Mouse (Mus musculus) embryonic facial prominence, embryonic 10.5 days (tissue): Measurements from ENCODE around the gene Paxx. TPM values are rescaled to one million over a fixed set of nuclear protein-coding genes. Genes with fewer than 3 reads are reported as not detected.
"Not testable (repeated sequence)": the region's sequence is repeated elsewhere in the genome, so short reads cannot be mapped to it uniquely, and the experiment has no call there.

Source experiments
- DNase-seq: peaks from one replicate; pipeline ENCODE4 v3.0.0-alpha.2; 2017; ENCODE audit warnings: low spot score
- H3K27ac ChIP-seq: fragments of 300-500 bp; sonication (generic); replicated peaks from 2 replicates; pipeline ENCODE4 v1.5.1; 2016; ENCODE audit warnings: mild to moderate bottlenecking
- H3K27me3 ChIP-seq: fragments of 300-500 bp; sonication (generic); replicated peaks from 2 replicates; pipeline ENCODE4 v1.6.1; 2016; ENCODE audit warnings: low read depth, mild to moderate bottlenecking; ENCODE audit not compliant: poor library complexity, severe bottlenecking
- H3K36me3 ChIP-seq: fragments of 300-500 bp; sonication (generic); replicated peaks from 2 replicates; pipeline ENCODE4 v1.6.1; 2016; ENCODE audit warnings: mild to moderate bottlenecking, moderate library complexity
- H3K4me1 ChIP-seq: fragments of 300-500 bp; sonication (generic); 2 replicates; pipeline ENCODE4 v1.6.1; 2016
- H3K4me3 ChIP-seq: fragments of 300-500 bp; sonication (generic); 2 replicates; pipeline ENCODE4 v1.5.1; 2016; ENCODE audit warnings: mild to moderate bottlenecking, moderate library complexity
- H3K9me3 ChIP-seq: fragments of 300-500 bp; sonication (generic); 2 replicates; pipeline ENCODE4 v1.6.1; 2016; ENCODE audit warnings: mild to moderate bottlenecking
- WGBS: fragments of 180-500 bp; shearing (Covaris S2); methylation state at CpG from one replicate; pipeline ENCODE4 v1.1.7; 2016; 5-methylcytosine and 5-hydroxymethylcytosine counted together
- polyA plus RNA-seq: library from polyadenylated mRNA; unstranded; fragments of >200 nt; fragmentation: Nextera tagmentation; extraction: Ambion mirVana; gene quantifications from 2 replicates; pipeline ENCODE4 v1.2.1, GENCODE M21; 2016

Gene Paxx
- polyA plus RNA-seq, 1 experiment from 2014 or later, result 16.0 TPM

- H3K9me3 ChIP-seq, result no peaks in the 10 kb centered on the region
- H3K4me1 ChIP-seq, result peaks cover 41% of the 10 kb centered on the region
- H3K27me3 ChIP-seq, result peaks cover 46% of the 10 kb centered on the region
- DNase-seq, result no peak
- H3K36me3 ChIP-seq, result peaks cover 8% of the 10 kb centered on the region; the same call in 1 of the 2 replicates
- 66% methylated on average over 17 of the region's 17 CpGs for WGBS
- H3K27ac ChIP-seq, result peak overlapping the region; percentile 15; the same call in 1 of the 2 replicates
- H3K4me3 ChIP-seq, result peak overlapping the region; percentile 9; the same call in 1 of the 2 replicates
These were observed 30.3 kb downstream of the Paxx start for GRCm38 (mm10) chr2:25430395-25431233.

GRCm38 (mm10) chr2:25429435-25430180 is 31.3 kb downstream of the Paxx start:
- Histone ChIP-seq H3K36me3 (peaks cover 4% of the 10 kb centered on the region; the same call in 1 of the 2 replicates), H3K27ac (peak overlapping the region; percentile 88; the same call in 1 of the 2 replicates), H3K4me1 (peaks cover 41% of the 10 kb centered on the region), H3K4me3 (peak overlapping the region; percentile 86), H3K9me3 (no peaks in the 10 kb centered on the region), H3K27me3 (peaks cover 56% of the 10 kb centered on the region)
- WGBS, result 73% methylated on average over 5 of the region's 5 CpGs
- no peak for DNase-seq

DNA sequence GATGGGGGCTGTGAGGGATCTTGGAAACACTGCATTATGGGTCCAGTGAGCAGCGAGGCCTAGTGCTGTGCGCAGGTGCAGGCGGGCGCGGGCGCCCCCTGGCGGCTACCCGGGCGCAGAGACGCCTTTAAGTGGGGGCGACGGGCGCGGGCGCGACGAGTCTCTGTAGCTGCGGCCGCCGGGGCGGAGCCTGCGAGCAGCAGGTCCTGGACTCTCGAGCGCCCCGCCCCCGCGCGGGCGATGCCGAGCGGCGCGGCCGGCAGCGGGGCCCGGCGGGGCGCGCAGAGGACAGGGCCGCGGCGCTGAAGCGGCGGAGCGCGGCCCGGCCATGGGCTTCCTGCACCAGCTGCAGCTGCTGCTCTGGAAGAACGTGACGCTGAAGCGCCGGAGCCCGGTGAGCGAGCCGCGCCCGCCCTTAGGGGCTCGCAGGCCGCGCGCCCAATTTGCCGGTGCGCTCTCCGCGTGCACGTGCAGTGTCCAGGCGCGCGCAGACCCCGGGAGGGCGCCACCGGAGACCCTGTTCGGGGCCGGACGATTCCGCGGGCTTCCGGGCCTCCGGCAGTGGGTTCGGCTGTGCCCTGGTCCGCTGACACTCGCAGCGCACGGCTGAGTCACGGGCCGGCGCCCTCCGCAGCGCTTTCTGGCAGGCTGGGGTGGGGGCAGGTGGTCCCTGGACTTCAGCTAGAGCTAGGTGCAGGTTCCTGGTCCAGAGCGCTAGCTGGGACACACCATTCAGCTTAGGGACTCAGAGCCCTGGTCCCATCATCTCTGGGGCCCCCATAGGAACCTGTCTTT is 32.3 kb downstream of the Paxx start, which contains the start of gene Abca2:
Gene Abca2, plus strand, starts transcription at position 262 of the 795 bp plus-strand sequence.
- H3K27me3 ChIP-seq, result peaks cover 65% of the 10 kb centered on the region
- no peaks in the 10 kb centered on the region for H3K9me3 ChIP-seq
- peak; percentile 96 for DNase-seq
- H3K4me1 ChIP-seq, result peaks cover 41% of the 10 kb centered on the region
- H3K36me3 ChIP-seq, result peaks cover 4% of the 10 kb centered on the region; the same call in 1 of the 2 replicates
- H3K4me3 ChIP-seq, result peak within 1 kb of the TSS; percentile 86
- peak within 1 kb of the TSS; percentile 88 for H3K27ac ChIP-seq
- WGBS, result 1% methylated on average over 89 of the region's 89 CpGs

- no peak for DNase-seq
- H3K4me3 ChIP-seq, result no peak overlapping the region
- H3K36me3 ChIP-seq, result no peaks in the 10 kb centered on the region
- peaks cover 38% of the 10 kb centered on the region for H3K4me1 ChIP-seq
- H3K27ac ChIP-seq, result no peak overlapping the region
- H3K9me3 ChIP-seq, result no peaks in the 10 kb centered on the region
- WGBS, result 84% methylated on average over 5 of the region's 5 CpGs
- H3K27me3 ChIP-seq, result peaks cover 73% of the 10 kb centered on the region
These were observed 33.6 kb downstream of the Paxx start for GRCm38 (mm10) chr2:25427256-25427655.

- Histone ChIP-seq H3K27ac (no peak overlapping the region), H3K27me3 (peaks cover 73% of the 10 kb centered on the region), H3K9me3 (no peaks in the 10 kb centered on the region), H3K4me1 (peaks cover 33% of the 10 kb centered on the region), H3K36me3 (no peaks in the 10 kb centered on the region), H3K4me3 (no peak overlapping the region)
- peak; percentile 83 for DNase-seq
- WGBS, result 23% methylated on average over 5 of the region's 5 CpGs
These were observed 34.1 kb downstream of the Paxx start for GRCm38 (mm10) chr2:25426721-25427191.

GRCm38 (mm10) chr2:25425481-25425880 is 35.4 kb downstream of the Paxx start:
- Histone ChIP-seq H3K9me3 (no peaks in the 10 kb centered on the region), H3K27ac (no peak overlapping the region), H3K4me3 (no peak overlapping the region), H3K36me3 (no peaks in the 10 kb centered on the region), H3K4me1 (peaks cover 20% of the 10 kb centered on the region), H3K27me3 (peaks cover 64% of the 10 kb centered on the region)
- 54% methylated on average over 27 of the region's 27 CpGs for WGBS
- DNase-seq, result no peak

DNA sequence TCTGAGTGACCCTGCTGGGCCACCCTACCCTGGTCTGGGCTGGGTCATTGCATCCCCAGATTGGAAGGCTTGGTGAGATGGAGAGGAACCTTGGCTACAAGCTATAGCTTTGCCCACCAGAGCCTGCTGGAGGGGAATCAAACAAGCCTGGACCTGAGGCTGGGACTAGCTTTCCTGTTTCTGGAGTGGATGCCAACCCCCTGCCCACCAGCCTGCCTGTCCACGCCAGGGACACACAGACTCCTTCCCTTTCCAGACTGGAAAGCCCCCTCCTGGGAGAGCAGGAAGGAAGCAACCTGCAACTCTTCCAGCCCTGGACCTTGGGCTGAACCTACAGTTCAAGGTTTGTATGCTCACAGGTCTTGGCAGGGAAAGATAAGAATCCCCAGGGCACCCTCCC is 37.3 kb downstream of the Paxx start:
- Histone ChIP-seq H3K4me3 (no peak overlapping the region), H3K36me3 (no peaks in the 10 kb centered on the region), H3K4me1 (peaks cover 7% of the 10 kb centered on the region), H3K27ac (no peak overlapping the region), H3K9me3 (no peaks in the 10 kb centered on the region), H3K27me3 (peaks cover 46% of the 10 kb centered on the region)
- WGBS, result 79% methylated on average over 1 of the region's 1 CpGs
- DNase-seq, result no peak

DNA sequence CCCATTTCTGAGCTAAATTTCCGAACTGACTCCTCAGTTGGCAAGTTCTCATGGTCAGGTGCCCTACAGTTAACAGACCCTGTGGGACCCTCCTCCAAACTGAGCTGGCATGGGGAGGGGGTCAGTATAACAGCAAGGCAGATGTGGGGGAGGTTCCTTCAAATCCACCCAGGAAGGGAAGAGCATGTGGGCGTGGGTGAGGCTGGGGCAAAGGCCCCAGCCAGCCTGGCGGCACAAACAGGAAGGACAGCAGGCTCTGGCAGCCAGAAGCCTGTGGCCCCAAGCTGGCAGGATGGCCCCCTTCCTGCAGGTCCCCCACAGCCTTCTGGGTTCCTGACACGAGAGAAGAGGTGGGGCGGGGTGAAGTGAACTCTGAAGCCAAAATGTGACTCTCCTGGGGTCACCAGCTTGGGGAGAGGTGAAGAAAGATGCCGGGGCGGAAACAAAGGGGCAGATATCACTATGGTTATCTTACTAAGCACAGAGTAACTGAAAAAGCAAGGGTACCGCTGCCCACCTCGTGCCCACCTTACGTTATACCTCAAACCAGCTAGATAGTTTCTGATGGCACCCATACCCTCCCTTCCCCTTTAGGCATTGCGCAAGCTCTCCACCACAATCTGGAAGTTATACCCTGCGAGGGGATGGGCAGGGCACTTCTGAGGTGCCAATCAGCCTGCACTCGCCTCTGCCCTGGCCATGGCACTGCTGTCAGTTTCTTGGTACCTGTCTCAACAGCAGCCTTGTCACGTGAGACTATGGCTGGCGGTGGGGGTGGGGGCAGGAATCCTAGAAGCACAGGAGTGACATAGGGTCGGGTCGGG is 38.1 kb downstream of the Paxx start, which contains the start of gene Fut7:
Gene Fut7, plus strand, starts transcription at position 681 of the 824 bp plus-strand sequence.
- Histone ChIP-seq H3K9me3 (no peaks in the 10 kb centered on the region), H3K27ac (no peak within 1 kb of the TSS), H3K36me3 (no peaks in the 10 kb centered on the region), H3K4me1 (peaks cover 4% of the 10 kb centered on the region; the same call in 1 of the 2 replicates), H3K4me3 (no peak within 1 kb of the TSS), H3K27me3 (peaks cover 50% of the 10 kb centered on the region)
- 63% methylated on average over 17 of the region's 17 CpGs for WGBS
- no peak for DNase-seq

- Histone ChIP-seq H3K9me3 (no peaks in the 10 kb centered on the region), H3K4me1 (peaks cover 4% of the 10 kb centered on the region; the same call in 1 of the 2 replicates), H3K4me3 (no peak overlapping the region), H3K36me3 (no peaks in the 10 kb centered on the region), H3K27ac (no peak overlapping the region), H3K27me3 (peaks cover 50% of the 10 kb centered on the region)
- WGBS, result 19% methylated on average over 3 of the region's 3 CpGs
- peak; percentile 78 for DNase-seq
These were observed 39.0 kb downstream of the Paxx start for GRCm38 (mm10) chr2:25421896-25422295.

GRCm38 (mm10) chr2:25417426-25417825 is 43.5 kb downstream of the Paxx start:
- no peaks in the 10 kb centered on the region for H3K36me3 ChIP-seq
- 20% methylated on average over 3 of the region's 3 CpGs for WGBS
- H3K4me3 ChIP-seq, result no peak overlapping the region
- no peak for DNase-seq
- H3K4me1 ChIP-seq, result peaks cover under 1% of the 10 kb centered on the region; the same call in 1 of the 2 replicates
- H3K27me3 ChIP-seq, result peaks cover 6% of the 10 kb centered on the region
- no peaks in the 10 kb centered on the region for H3K9me3 ChIP-seq
- H3K27ac ChIP-seq, result no peak overlapping the region

GRCm38 (mm10) chr2:25413436-25413835 is 47.5 kb downstream of the Paxx start:
- H3K4me1 ChIP-seq, H3K27me3 ChIP-seq, H3K36me3 ChIP-seq, DNase-seq, H3K4me3 ChIP-seq, H3K9me3 ChIP-seq, H3K27ac ChIP-seq: not testable (repeated sequence)
